Mouse (Mus musculus) forebrain, embryonic 14.5 days (tissue): ENCODE measurements at regions not wholly inside any gene's neighbourhood (a gene's known extent, or its start where the extent isn't known, plus 50 kb on each side); places are given as distances from the start of the nearest gene placed in this dataset.

Source experiments
- ATAC-seq: fragments of 200-750 bp; cut with Nextera tagmentation; 2 replicates; pipeline ENCODE4 v1.8.0; 2017; ENCODE audit warnings: mild to moderate bottlenecking, moderate library complexity
- DNase-seq: peaks from one replicate; pipeline ENCODE4 v3.0.0-alpha.2; 2015; ENCODE audit warnings: low spot score
- H3K27ac ChIP-seq: fragments of 300-500 bp; sonication (generic); 2 replicates; pipeline ENCODE4 v1.5.1; 2014; ENCODE audit warnings: low read depth, mild to moderate bottlenecking, control low read depth, low read length, moderate library complexity
- H3K27me3 ChIP-seq: fragments of 300-500 bp; sonication (generic); replicated peaks from 2 replicates; pipeline ENCODE4 v1.6.1; 2014; ENCODE audit warnings: low read length, control low read depth, mixed read lengths; ENCODE audit not compliant: control insufficient read depth, insufficient read depth
- H3K36me3 ChIP-seq: fragments of 300-500 bp; sonication (generic); 2 replicates; pipeline ENCODE4 v1.6.1; 2014; ENCODE audit warnings: low read length, control low read depth; ENCODE audit not compliant: control insufficient read depth, insufficient read depth
- H3K4me1 ChIP-seq: fragments of 300-500 bp; sonication (generic); 2 replicates; pipeline ENCODE4 v1.6.1; 2014; ENCODE audit warnings: antibody characterized with exemption, low read length, control low read depth; ENCODE audit not compliant: control insufficient read depth, insufficient read depth
- H3K4me2 ChIP-seq: fragments of 300-500 bp; sonication (generic); 2 replicates; pipeline ENCODE4 v1.6.1; 2014; ENCODE audit warnings: mild to moderate bottlenecking, control low read depth, low read length
- H3K4me3 ChIP-seq: fragments of 300-500 bp; sonication (generic); 2 replicates; pipeline ENCODE4 v1.5.1; 2014; ENCODE audit warnings: low read depth, low read length, control low read depth
- H3K9ac ChIP-seq: fragments of 300-500 bp; sonication (generic); 2 replicates; pipeline ENCODE4 v1.6.1; 2014; ENCODE audit warnings: mild to moderate bottlenecking, low read length, control low read depth, moderate library complexity
- H3K9me3 ChIP-seq: fragments of 300-500 bp; sonication (generic); replicated peaks from 2 replicates; pipeline ENCODE4 v1.6.1; 2016; ENCODE audit warnings: low read length, control low read depth, mixed read lengths; ENCODE audit not compliant: control insufficient read depth
- WGBS: fragments of 180-500 bp; shearing (Covaris S2); extraction: QIAGEN DNeasy Blood & Tissue Kit; methylation state at CpG from one replicate; pipeline ENCODE4 v1.1.7; 2014; 5-methylcytosine and 5-hydroxymethylcytosine counted together

DNA sequence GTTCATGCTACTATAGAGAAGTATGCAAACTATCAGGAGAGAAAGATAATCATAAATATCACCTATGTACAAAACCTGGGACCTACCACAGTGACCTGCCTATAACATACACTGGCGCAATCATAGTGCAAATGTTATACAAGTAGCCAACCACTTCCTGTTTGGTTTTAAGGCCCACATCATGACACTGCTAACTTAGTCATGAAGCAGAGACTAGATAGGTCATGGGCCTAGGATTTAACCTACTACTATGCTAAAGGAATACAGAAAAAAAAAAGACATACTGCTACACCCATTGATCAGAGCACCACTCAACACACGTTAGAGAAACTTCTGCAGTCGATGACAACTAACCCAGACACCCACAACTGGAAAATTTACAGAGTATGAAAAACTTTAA is 498.6 kb upstream of the Acvr2a start:
- Histone ChIP-seq H3K27ac (no peak overlapping the region), H3K9me3 (no peaks in the 10 kb centered on the region), H3K4me3 (no peak overlapping the region), H3K27me3 (no peaks in the 10 kb centered on the region), H3K4me1 (peaks cover 10% of the 10 kb centered on the region), H3K36me3 (no peaks in the 10 kb centered on the region), H3K4me2 (no peak overlapping the region), H3K9ac (no peak overlapping the region)
- ATAC-seq, result no peak
- DNase-seq, result no peak
- WGBS, result 91% methylated on average over 3 of the region's 3 CpGs

DNA sequence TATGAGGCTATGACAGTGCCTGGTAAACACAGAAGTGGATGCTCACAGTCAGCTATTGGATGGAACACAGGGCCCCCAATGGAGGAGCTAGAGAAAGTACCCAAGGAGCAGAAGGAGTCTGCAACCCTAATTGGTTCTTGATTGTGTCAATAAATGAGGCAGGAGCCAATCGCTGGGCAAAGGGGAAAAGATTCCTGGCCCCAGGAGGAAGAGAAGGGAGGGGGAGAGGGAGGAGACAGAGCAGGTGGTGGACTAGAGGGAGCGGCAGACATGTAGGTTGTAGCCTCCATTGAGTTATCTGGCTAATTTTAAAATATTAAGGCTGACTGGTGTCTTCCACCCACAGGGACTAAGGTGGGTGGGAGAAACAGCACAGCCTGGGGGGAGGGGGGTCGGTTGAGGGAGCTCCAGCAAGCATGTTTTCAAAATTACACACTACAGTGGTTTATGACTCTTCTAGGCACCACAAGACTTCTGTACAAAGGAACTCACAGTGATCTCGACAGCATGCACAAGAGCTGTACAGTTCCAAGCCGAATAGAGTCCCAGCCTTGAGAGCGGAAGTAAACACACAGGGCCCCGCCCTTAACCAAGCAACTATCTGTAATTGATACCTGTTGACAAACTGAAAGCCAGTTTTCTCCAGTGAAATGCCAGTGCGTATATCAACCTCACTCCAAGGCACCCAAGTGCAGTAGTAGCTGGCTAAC is 497.6 kb upstream of the Acvr2a start:
- Histone ChIP-seq H3K4me2 (no peak overlapping the region), H3K4me1 (peaks cover 10% of the 10 kb centered on the region), H3K9ac (no peak overlapping the region), H3K27me3 (no peaks in the 10 kb centered on the region), H3K9me3 (no peaks in the 10 kb centered on the region), H3K27ac (no peak overlapping the region), H3K36me3 (no peaks in the 10 kb centered on the region), H3K4me3 (no peak overlapping the region)
- no peak; the same call in 1 of the 2 replicates for ATAC-seq
- WGBS, result 86% methylated on average over 8 of the region's 8 CpGs
- no peak for DNase-seq

DNA sequence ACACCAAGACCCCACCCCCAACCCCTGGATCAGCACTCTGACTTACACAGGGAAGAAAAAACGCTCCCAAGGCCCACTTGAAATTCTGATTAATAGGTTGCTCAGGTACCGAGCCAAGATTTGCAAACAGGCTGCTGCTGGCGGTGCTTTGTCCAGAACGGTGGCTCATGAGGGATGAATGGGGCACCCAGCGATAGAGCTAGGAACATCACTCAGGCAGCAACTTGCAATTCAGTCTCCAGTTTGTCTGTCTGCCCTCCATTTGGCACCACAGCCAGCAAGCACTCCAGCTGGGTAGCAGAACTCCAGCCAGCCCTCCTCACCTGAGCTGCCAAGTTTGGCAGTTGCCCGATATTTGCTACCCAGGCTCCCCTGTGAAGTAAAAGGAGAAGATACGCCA is 496.1 kb upstream of the Acvr2a start:
- Histone ChIP-seq H3K4me1 (peaks cover 10% of the 10 kb centered on the region), H3K27me3 (no peaks in the 10 kb centered on the region), H3K9ac (no peak overlapping the region), H3K4me3 (no peak overlapping the region), H3K27ac (no peak overlapping the region), H3K4me2 (no peak overlapping the region), H3K9me3 (no peaks in the 10 kb centered on the region), H3K36me3 (no peaks in the 10 kb centered on the region)
- DNase-seq (peak; percentile 8), ATAC-seq (peak; percentile 32)
- 40% methylated on average over 7 of the region's 7 CpGs for WGBS

DNA sequence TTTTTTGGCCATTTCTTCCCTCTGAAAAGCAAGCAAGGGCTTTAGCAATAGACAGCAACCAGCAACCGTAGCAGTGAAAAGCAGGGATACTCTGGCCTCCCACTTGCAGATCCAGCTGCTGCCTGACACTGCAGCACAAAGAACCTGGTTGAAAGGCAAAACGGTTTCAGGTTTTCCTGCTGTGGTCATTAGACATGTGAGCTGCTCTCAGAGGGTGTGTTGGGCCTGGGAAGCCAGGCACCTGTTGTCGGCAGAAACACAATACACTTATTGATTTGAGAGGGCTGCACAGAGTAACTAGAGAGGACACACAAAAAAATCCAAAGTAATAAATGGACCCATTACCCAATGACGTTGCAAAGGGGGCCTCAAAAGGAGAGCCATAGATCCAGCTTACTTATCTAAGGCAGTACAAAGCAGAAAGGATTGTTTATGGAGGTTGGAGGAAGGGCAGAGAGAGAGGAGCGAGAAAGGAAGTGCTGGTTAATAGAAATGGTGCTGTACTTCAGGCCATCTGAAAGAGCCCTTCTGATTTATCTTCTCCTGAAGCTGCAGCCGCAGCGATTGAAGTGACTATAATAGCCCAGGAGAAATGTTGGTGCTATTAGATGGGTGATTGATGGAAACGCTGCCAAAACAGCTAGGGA is 495.4 kb upstream of the Acvr2a start:
- DNase-seq, result peak; percentile 19
- ATAC-seq, result peak; percentile 23; the same call in 1 of the 2 replicates

DNA sequence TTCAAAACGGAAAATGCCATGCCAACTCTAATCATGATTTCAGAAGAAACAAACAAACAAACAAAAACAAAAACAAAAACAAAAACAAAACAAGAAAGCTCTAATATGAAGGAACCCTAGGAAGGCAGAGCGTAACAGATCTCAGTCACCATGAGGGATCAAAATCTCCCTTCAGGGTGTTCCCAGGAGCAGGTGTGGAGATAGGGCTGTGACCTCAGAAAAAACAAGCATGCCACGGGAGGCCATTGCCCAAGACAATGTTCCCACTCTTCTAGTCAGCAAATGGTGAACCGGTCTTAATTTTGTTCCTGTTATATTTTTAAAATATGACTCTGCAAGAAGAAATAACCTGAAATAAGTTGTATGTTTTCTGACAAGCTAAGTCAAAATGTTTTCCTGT is 492.4 kb upstream of the Acvr2a start:
- H3K9ac ChIP-seq, result no peak overlapping the region
- no peaks in the 10 kb centered on the region for H3K9me3 ChIP-seq
- H3K27ac ChIP-seq, result no peak overlapping the region
- H3K4me3 ChIP-seq, result no peak overlapping the region
- H3K4me1 ChIP-seq, result peaks cover 10% of the 10 kb centered on the region
- no peak for ATAC-seq
- H3K4me2 ChIP-seq, result no peak overlapping the region
- WGBS, result 88% methylated on average over 4 of the region's 4 CpGs
- no peak for DNase-seq
- H3K36me3 ChIP-seq, result no peaks in the 10 kb centered on the region
- no peaks in the 10 kb centered on the region for H3K27me3 ChIP-seq

More for the DNA sequence above, 495.4 kb upstream of the Acvr2a start:
- Histone ChIP-seq H3K4me1 (peaks cover 10% of the 10 kb centered on the region), H3K27me3 (no peaks in the 10 kb centered on the region), H3K9ac (no peak overlapping the region), H3K4me2 (no peak overlapping the region), H3K9me3 (no peaks in the 10 kb centered on the region), H3K27ac (no peak overlapping the region), H3K36me3 (no peaks in the 10 kb centered on the region), H3K4me3 (no peak overlapping the region)
- WGBS, result 26% methylated on average over 8 of the region's 8 CpGs

DNA sequence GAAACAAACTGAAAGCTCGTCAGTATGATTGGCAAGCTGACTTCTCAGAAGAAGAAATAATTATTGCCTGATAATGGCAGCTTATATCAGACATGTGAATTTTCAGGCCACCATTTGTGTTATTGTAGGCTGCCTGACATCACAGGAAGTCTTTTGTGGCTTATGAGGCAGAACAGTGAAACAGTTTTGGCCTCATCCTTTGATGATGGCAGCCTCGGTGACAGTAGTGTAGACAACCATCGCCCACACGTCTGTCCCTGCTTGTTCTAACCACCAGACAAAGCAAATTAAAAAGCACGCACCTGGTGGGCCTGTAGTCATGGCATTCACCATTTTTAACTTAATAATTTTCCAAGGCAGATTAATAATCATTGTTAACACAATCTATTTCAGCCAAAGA is 491.6 kb upstream of the Acvr2a start:
- DNase-seq (no peak), ATAC-seq (no peak)
- Histone ChIP-seq H3K27me3 (no peaks in the 10 kb centered on the region), H3K27ac (no peak overlapping the region), H3K4me1 (peaks cover 10% of the 10 kb centered on the region), H3K9ac (no peak overlapping the region), H3K4me2 (no peak overlapping the region), H3K9me3 (no peaks in the 10 kb centered on the region), H3K36me3 (no peaks in the 10 kb centered on the region), H3K4me3 (no peak overlapping the region)
- 79% methylated on average over 5 of the region's 5 CpGs for WGBS

DNA sequence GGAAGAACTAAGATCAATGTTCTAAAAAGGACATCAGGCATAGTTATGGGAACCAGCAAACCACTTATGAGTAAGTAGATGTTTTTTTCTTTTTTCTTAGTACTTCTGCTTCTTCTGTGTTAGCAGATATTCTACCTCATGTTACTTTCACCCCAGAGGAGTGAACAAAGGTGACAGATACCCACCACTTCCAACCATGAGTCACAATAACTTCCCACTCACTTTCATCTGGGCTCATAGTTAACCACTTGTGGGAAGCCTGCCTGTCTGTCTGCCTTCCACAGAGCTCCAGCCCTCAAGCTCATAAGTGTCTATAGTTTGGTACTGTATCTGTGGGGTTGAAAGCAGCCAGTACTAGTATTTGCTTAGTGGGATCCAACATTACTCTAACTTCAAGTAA is 485.7 kb upstream of the Acvr2a start:
- no peaks in the 10 kb centered on the region for H3K4me1 ChIP-seq
- H3K9me3 ChIP-seq, result no peaks in the 10 kb centered on the region
- no peaks in the 10 kb centered on the region for H3K36me3 ChIP-seq
- DNase-seq (no peak), ATAC-seq (no peak)
- H3K9ac ChIP-seq, result no peak overlapping the region
- no peak overlapping the region for H3K27ac ChIP-seq
- H3K4me2 ChIP-seq, result no peak overlapping the region
- H3K27me3 ChIP-seq, result no peaks in the 10 kb centered on the region
- H3K4me3 ChIP-seq, result no peak overlapping the region

DNA sequence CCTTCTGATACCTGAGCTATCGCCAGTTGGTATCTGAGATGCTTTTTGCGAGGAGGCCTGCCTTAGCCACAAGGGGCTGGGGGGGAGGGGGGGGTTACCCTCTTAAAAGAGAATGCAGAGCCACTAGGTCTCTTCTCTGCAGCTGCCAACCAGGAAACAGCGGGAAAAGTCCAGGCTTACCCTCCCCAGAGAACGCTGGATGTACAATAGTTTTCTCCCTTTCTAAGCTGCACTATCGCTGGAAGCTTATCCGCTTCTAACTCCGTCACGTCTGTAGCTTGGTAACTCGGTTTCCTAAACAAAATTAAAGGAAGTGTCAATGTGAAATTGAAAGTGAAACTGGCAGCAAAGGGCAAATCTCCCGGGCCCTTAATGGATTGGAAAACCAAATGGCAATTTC is 481.1 kb upstream of the Acvr2a start:
- Histone ChIP-seq H3K4me1 (no peaks in the 10 kb centered on the region), H3K4me2 (no peak overlapping the region), H3K9ac (no peak overlapping the region), H3K9me3 (no peaks in the 10 kb centered on the region), H3K27me3 (no peaks in the 10 kb centered on the region), H3K4me3 (no peak overlapping the region), H3K27ac (no peak overlapping the region), H3K36me3 (no peaks in the 10 kb centered on the region)
- 65% methylated on average over 10 of the region's 10 CpGs for WGBS
- DNase-seq (no peak), ATAC-seq (no peak)

DNA sequence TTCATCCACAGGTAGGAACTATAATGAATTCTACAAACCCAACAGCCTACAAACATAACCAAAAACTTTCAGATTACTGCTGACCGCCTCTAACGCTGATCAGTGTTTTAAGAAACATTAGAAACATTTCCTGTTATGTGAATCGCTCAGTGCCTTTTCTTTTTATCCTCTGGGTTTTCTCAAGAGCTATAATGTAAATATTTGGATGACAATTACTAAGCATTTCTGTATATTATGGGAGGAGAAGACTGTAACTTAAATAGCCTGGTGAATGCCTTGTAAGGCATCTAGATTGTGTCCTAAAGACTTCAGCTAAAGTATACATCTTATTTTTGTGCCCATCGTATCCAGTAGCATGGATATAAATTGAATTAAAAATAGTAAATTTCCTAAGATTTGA is 465.9 kb upstream of the Acvr2a start:
- Histone ChIP-seq H3K4me2 (no peak overlapping the region), H3K4me3 (no peak overlapping the region), H3K9me3 (no peaks in the 10 kb centered on the region), H3K27me3 (no peaks in the 10 kb centered on the region), H3K36me3 (no peaks in the 10 kb centered on the region), H3K9ac (no peak overlapping the region), H3K4me1 (no peaks in the 10 kb centered on the region), H3K27ac (no peak overlapping the region)
- no peak for DNase-seq
- WGBS, result 94% methylated on average over 4 of the region's 4 CpGs
- no peak for ATAC-seq
